Mouse (Mus musculus) thymus, postnatal 25 days (tissue): ENCODE measurements around the gene Frem2.
A peak's percentile ranks its signal among the peaks of the same experiment; 100 is the strongest.

Experiments
- DNase-seq: peaks from one replicate; pipeline ENCODE4 v3.0.0; 2022

Gene Frem2

GRCm38 (mm10) chr3:53611106-53611505, 46.0 kb downstream of the Frem2 start:
- no peak for DNase-seq

GRCm38 (mm10) chr3:53609851-53610250, 47.3 kb downstream of the Frem2 start:
- DNase-seq = no peak

GRCm38 (mm10) chr3:53600140-53600539, 57.0 kb downstream of the Frem2 start:
- no peak for DNase-seq

GRCm38 (mm10) chr3:53599315-53599714, 57.8 kb downstream of the Frem2 start:
- DNase-seq = no peak

DNA sequence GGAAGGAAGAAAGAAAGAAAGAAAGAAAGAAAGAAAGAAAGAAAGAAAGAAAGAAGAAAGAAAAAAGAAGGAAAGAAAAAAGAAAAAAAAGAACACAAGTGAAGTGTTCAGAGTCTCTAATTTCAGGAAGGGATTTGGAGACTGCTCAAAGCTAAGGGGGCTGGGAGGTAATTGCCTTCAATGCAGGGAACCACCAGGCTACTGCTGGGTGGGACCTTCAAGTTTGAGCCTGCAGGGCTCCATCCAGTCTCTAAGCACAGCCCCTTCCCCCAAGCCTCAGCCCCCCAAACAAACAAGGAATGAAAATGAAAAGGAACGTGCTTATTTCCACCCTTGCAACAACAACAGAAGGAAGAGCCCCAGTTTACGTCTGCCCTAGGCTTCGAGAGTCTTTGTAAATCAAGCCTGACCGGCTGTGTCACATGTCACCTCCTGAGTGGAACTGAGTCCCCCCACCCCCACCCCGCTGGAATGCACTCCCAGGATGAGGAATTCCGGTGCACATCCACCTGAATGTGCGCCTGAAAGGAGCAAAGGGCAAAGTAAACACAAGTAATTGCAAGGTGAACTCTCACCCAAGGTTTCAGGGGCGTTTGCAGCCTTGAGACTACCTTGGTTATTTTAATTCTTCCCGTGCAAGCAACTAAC, 58.9 kb downstream of the Frem2 start:
- DNase-seq = no peak

DNA sequence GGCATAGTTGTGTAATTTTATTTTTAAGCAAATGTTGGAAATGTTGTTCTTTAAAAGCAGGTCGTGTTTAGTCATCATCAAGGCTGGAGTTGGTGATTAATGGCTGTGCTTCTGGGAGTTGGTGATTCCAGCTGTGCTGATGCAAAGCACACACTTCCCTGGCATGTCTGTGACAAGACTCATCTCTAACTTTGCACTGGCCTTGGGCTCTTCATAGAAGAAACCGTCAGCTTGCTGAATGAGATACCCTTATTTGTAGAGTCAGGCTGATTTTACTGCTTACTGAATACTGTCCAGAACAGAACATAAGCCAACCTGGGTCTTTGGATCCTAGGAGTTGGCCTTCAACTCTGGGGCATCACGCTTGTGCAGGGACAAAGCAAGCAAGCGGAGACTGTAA, 62.7 kb downstream of the Frem2 start:
- DNase-seq = no peak

- no peak for DNase-seq
Measured at GRCm38 (mm10) chr3:53593718-53594117, 63.4 kb downstream of the Frem2 start.

GRCm38 (mm10) chr3:53592036-53592435, 65.1 kb downstream of the Frem2 start:
- no peak for DNase-seq

DNA sequence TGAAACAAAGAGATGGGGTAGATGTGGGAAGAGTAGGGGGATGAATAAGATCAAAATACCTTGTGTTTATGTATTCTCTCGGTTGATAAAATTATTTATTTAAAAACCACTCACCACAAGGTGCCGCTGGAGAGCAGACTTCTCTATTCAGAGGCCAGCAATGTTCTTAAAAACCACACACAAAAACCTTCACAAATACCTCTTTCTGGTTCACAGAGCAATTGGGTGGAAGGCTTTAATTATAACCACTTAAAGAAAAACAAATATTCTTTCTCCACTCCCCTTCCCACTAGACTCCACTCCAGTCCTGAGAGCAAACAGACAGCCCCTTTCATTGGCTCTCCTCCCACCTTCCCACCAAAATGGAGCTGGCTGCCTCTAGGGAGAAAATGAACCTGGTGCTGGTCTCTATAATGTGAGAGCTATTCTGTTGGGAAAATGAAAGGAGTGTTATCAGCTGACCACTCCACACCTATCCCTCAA, 67.0 kb downstream of the Frem2 start:
- DNase-seq = peak; percentile 1

- DNase-seq = no peak
Measured at GRCm38 (mm10) chr3:53583248-53583647, 73.9 kb downstream of the Frem2 start.

DNA sequence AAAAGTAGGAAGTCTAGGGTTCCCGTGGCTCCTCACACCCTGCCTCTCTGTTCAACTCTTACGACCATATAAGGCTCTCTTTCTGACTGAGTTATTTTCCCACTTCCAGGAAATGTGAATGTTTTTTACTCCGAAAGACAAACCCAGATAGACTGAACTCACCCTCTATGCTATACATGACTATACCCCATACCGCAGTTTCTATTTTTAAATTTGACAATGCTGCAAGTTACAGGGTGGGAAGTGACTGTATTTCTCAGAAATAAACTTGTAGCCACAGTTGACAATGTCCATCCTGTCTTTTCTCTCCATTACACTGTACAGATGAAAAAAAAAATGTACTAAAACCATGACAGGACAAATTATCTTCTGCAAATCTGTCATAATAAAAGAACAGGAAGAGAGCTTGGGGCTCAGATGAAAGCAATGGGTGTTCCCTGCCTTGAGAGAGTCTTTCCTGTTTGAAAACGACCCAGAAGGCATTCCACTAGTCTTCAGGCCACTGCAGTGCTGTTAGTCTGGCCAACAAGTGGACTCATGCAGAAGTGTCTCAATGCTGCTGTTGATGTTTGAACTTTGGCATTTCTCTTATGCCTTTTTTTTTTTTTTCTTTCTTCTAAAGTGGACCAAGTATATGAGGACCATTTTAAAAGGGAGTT, 76.4 kb downstream of the Frem2 start:
- DNase-seq = no peak

- no peak for DNase-seq
Measured at GRCm38 (mm10) chr3:53579121-53579704, 77.9 kb downstream of the Frem2 start.

- no peak for DNase-seq
Measured at GRCm38 (mm10) chr3:53576320-53577116, 80.6 kb downstream of the Frem2 start.

DNA sequence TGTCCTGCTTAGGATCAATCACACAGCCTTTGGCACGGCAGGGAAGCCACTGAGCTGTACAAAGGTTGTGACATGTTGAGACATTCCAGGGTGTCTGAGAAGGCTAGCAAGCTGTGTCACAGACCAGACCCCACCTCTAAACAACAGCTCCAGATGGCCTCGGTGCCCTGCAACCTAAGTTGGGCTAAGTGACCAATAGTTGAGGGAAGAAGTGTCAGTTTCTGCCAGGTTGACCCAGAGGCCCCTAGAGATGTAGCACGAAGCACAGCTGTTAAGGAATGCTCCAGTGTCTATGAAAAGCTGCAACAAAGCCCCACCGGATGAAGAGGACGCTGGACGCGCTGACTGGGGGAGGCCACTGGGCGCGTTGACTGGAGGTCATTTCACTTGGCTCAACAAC, 83.0 kb downstream of the Frem2 start:
- no peak for DNase-seq

DNA sequence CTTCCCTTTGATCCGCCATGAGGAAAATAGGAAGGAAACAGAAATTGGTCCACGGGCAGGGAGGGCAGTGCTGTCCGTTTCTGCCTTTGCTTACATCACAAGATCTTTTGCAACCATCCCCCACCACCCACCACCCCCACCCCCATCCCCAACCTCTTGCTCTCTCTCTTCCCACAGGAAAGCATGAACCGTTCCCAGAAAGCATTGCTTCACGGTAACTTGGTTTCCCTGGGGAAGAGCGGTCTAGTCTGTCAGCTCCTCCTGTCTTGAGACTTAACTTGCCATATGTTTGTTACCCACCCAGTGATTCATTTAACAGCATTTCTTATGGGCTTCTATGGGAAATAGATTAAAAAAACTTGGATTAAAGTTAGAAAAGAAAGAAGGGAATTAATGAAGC, 85.5 kb downstream of the Frem2 start:
- no peak for DNase-seq

- DNase-seq = no peak
Measured at GRCm38 (mm10) chr3:53564521-53564920, 92.6 kb downstream of the Frem2 start.

DNA sequence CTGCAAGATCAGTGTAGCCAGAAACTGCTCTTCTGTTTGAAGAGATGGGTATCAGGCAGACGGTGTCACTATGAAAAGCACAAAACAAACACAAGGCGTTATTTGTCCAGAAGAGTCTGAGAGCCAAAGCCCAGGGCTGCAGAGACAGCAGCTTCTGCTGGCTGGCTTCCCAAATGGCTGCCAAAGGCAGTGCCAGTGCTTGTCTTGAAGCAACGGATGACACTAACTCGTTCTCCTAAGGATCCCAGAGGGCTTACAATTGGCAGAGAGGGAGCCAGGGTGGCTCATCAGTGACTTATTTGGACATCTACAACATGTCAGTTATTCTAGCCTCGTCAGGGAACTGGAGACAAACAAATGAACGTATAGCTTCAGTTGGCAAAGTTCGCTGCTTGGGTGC, 93.4 kb downstream of the Frem2 start:
- DNase-seq = no peak

GRCm38 (mm10) chr3:53561813-53562212, 95.3 kb downstream of the Frem2 start:
- DNase-seq = no peak

DNA sequence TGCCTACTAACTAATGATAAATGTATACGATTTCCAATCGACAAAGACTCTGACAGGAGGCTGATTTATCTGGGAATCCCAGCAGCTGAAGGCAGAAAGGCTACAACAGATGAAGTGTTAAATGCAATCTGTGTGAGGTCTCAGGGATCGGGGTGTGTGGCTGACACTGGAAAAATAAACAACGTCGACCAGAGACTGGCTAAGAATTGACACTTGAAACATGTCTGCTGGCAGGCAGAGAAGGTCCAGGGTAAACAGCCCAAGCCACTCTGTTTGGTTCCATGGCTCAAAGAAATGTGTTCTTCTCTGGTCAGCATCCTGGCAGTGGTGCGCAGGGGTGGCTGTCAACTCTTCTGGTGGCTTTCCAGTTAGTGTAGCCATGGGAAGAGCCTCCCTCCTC, 98.1 kb downstream of the Frem2 start:
- DNase-seq = no peak

GRCm38 (mm10) chr3:53558230-53558629, 98.9 kb downstream of the Frem2 start:
- DNase-seq = no peak

GRCm38 (mm10) chr3:53557388-53558214, 99.6 kb downstream of the Frem2 start:
- DNase-seq = no peak
